Mouse (Mus musculus) small intestine, adult 10 weeks (tissue): ENCODE results near the gene Prkaca. TPM values are rescaled to one million over a fixed set of nuclear protein-coding genes. Genes with fewer than 3 reads are reported as not detected.

Experiments
- polyA plus RNA-seq: library from polyadenylated mRNA; stranded (reverse); fragments of 350-450 nt; fragmentation: Illumina TruSeq; extraction: RNeasy Lipid Tissue Mini Kit (QIAGEN cat#74804); gene quantifications from one replicate; pipeline ENCODE4 v1.2.3, GENCODE M21; 2014; ENCODE audit warnings: low replicate concordance

Prkaca gene
- 8.1 TPM for polyA plus RNA-seq

GRCm38 (mm10) chr8:83972150-83973120 is at the start of gene Prkaca:
Prkaca (plus strand) TSS chr8:83972993.

GRCm38 (mm10) chr8:83955106-83955957 is 17.5 kb upstream of the Prkaca start, which contains the start of the genes Gm10644 and Asf1b:
Gm10644 (minus strand) TSS chr8:83955205.
Asf1b (plus strand) TSS chr8:83955507.

DNA sequence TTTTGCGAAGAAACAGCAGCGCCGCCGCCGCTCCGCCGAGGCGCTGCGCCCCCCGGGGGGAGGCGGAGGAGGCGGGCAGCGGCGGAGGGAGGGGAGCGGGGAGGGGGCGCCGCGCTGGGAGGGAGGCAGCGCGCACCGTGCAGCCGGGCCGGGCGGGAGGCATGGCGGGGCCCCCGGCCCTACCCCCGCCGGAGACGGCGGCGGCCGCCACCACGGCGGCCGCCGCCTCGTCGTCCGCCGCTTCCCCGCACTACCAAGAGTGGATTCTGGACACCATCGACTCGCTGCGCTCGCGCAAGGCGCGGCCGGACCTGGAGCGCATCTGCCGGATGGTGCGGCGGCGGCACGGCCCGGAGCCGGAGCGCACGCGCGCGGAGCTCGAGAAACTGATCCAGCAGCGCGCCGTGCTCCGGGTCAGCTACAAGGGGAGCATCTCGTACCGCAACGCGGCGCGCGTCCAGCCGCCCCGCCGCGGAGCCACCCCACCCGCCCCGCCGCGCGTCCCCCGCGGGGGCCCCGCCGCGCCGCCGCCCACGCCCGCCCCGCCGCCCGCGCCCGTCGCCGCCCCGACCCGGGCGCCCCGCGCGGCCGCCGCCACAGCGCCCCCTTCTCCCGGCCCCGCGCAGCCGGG is 24.8 kb downstream of the Prkaca start, which contains the start of gene Samd1:
TSS of gene Samd1 (plus strand) at position 162 of the 631 bp plus-strand sequence.

GRCm38 (mm10) chr8:84001281-84002000 is 28.6 kb downstream of the Prkaca start, which contains the start of gene 1700067K01Rik:
1700067K01Rik (plus strand) TSS chr8:84001502.

DNA sequence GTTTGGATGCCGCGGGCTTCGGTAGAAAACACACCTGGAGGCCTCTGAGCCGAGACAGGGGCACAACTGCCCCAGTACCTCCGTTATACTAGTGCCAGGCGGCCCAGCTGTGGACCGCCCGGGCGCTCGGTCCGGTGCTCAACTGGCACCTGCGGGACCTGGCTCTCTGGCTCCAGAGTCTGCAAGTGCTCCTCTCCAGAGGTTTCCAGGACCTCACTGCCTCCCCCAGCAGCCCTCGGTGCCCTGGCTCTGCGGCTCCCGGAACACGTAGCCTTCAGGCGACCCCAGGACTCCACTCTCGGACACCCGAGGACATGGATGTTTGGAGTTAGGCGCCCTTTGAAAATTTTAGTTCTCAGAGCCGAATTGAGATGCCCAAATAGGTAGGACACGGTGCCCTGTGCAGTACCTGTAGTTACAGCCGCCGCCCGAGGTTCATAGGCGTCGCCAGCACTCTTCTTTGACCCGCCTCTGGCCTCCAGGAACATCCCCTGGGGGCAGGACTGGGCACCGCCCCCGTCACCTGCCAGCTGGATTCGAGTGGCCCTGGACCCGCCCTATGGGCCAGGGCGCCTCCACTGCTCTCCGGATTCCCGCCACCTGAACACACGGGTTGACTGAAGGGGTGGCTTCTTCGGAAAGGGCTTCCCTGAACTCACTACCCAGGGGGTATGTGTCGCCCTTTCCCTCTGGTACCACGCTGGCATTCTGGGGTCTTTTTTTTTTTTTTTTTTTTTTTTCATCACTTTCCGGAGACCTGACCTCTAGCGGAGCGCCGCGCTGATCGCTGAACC is 39.1 kb downstream of the Prkaca start, which contains the start of gene 2210011C24Rik:
TSS of gene 2210011C24Rik (minus strand) at position 467 of the 794 bp plus-strand sequence.

DNA sequence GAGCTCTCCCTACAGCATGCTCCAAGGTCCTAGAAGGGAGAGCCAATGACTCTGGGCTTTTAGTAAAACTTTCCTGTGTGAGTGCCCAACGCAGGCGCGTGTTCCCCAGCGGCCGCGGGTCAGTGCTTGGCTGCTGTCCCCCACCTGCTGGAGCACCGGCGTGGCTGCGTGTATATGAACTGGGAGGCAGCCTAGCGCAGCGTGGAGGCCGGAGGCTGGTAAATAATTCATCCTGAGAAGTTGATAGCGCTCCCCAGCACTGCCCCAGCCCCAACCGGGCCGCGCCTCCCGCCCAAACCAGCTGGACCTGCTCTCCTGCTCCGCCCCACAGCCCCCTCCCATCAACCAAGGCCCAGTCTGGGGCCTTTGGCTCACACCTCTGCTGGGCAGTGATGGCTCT is 48.3 kb downstream of the Prkaca start, which contains the start of gene Palm3:
TSS of gene Palm3 (plus strand) at position 376 of the 400 bp plus-strand sequence.

GRCm38 (mm10) chr8:84042066-84042947 is 69.5 kb downstream of the Prkaca start, which contains the start of gene Il27ra:
Il27ra (minus strand) TSS chr8:84042589.

GRCm38 (mm10) chr8:84044900-84045299 is 72.1 kb downstream of the Prkaca start, which contains the start of gene Rln3:
Rln3 (minus strand) TSS chr8:84045000.

Other genes starting within 250 kb of the Prkaca start
- 1.7 TPM for gene Adgre5, start 231.7 kb upstream of the Prkaca start, polyA plus RNA-seq
- gene Adgrl1, start 72.9 kb upstream of the Prkaca start, polyA plus RNA-seq = 0.78 TPM
- not detected for gene Gm10644, start 17.8 kb upstream of the Prkaca start, polyA plus RNA-seq
- 7.2 TPM for gene Asf1b, start 17.5 kb upstream of the Prkaca start, polyA plus RNA-seq
- 0.33 TPM for gene Samd1, start 24.7 kb downstream of the Prkaca start, polyA plus RNA-seq
- not detected for gene 1700067K01Rik, start 28.5 kb downstream of the Prkaca start, polyA plus RNA-seq
- 2.3 TPM for gene 2210011C24Rik, start 39.2 kb downstream of the Prkaca start, polyA plus RNA-seq
- 0.22 TPM for gene Palm3, start 48.5 kb downstream of the Prkaca start, polyA plus RNA-seq
- not detected for gene Il27ra, start 69.6 kb downstream of the Prkaca start, polyA plus RNA-seq
- gene Rln3, start 72.0 kb downstream of the Prkaca start, polyA plus RNA-seq = not detected
- gene Gm10643, start 92.1 kb downstream of the Prkaca start, polyA plus RNA-seq = 0.89 TPM
- gene Rfx1, start 93.8 kb downstream of the Prkaca start, polyA plus RNA-seq = 0.97 TPM
- 2.0 TPM for gene Dcaf15, start 131.8 kb downstream of the Prkaca start, polyA plus RNA-seq
- gene Podnl1, start 153.0 kb downstream of the Prkaca start, polyA plus RNA-seq = 0.63 TPM
- gene Cc2d1a, start 174.9 kb downstream of the Prkaca start, polyA plus RNA-seq = 0.19 TPM
- gene 4930432K21Rik, start 175.0 kb downstream of the Prkaca start, polyA plus RNA-seq = not detected
- gene Nanos3, start 212.2 kb downstream of the Prkaca start, polyA plus RNA-seq = not detected